Mouse (Mus musculus): ENCODE data around the gene Ccdc150. TPM values are rescaled to one million over a fixed set of nuclear protein-coding genes. Genes with fewer than 3 reads are reported as not detected.

Gene Ccdc150
- total and polyA plus RNA-seq, 3 experiments = 0.22 to 0.65 TPM; not detected in 1

GRCm38 (mm10) chr1:54327876-54328545, 77.5 kb downstream of the Ccdc150 start:
- no peaks in the 10 kb centered on the region for H3K4me1 ChIP-seq (ENCODE audit: control insufficient read depth in 1 of 2, insufficient read depth in 2 of 2, low read length in 2 of 2)
- peak overlapping the region; percentile 14; the same call in 1 of the 2 replicates for H3K27ac ChIP-seq (ENCODE audit: control insufficient read depth, low read depth, low read length)
- H3K79me2 ChIP-seq (ENCODE audit: control insufficient read depth, insufficient read depth, low read length, poor library complexity) = no peaks in the 10 kb centered on the region
- H3K9me3 ChIP-seq (replicated peaks; ENCODE audit: insufficient read depth, low read length) = no peaks in the 10 kb centered on the region
- TF ChIP-seq MAZ (IDR thresholded peaks at IDR 0.05; ENCODE audit: low read depth, low read length) = no peak
- TF ChIP-seq GATA1 (IDR thresholded peaks at IDR 0.05; ENCODE audit: low read depth, low read length) = 0 out of 2 replicates have a peak, but pooled peaks have one; percentile 19
- TF ChIP-seq NELFE (IDR thresholded peaks at IDR 0.05; ENCODE audit: low read depth, low read length) = no peak
- TF ChIP-seq NRF1 (IDR thresholded peaks at IDR 0.05; ENCODE audit: insufficient read depth, low read depth, low read length, poor library complexity, severe bottlenecking) = no peak
- peak in 1 of 2 experiments; percentile 51; a peak in 1 of 4 replicates for TF ChIP-seq EP300 (IDR thresholded peaks at IDR 0.05; ENCODE audit: low read depth in 1 of 2, low read length in 2 of 2)
- TF ChIP-seq MXI1 (IDR thresholded peaks at IDR 0.05; ENCODE audit: low read depth, low read length) = no peak
- no peak for TF ChIP-seq GABPA (IDR thresholded peaks at IDR 0.05; ENCODE audit: low read depth, low read length)
- TF ChIP-seq TCF12 (IDR thresholded peaks at IDR 0.05; ENCODE audit: low read depth, low read length) = no peak
- no peak for TF ChIP-seq CTCF (IDR thresholded peaks at IDR 0.05 in 2 of 3, conservative IDR thresholded peaks at IDR 0.05 in 1 of 3; ENCODE audit: control insufficient read depth in 1 of 3, insufficient read depth in 1 of 3, low read depth in 2 of 3, low read length in 3 of 3, poor library complexity in 1 of 3, severe bottlenecking in 1 of 3)
- no peak overlapping the region for H3K9ac ChIP-seq (ENCODE audit: control insufficient read depth, low read depth, low read length, poor library complexity, severe bottlenecking)
- peak; percentile 18 for DNase-seq (ENCODE audit: low read depth, low spot score)
- no peaks in the 10 kb centered on the region for H3K27me3 ChIP-seq (ENCODE audit: control insufficient read depth in 1 of 2, insufficient read depth in 2 of 2, low read length in 2 of 2)
- H3K4me3 ChIP-seq (ENCODE audit: control insufficient read depth in 1 of 2, insufficient read depth in 1 of 2, low read depth in 2 of 2, low read length in 2 of 2) = no peak overlapping the region
- no peaks in the 10 kb centered on the region for H3K36me3 ChIP-seq (ENCODE audit: control insufficient read depth in 1 of 2, insufficient read depth in 2 of 2, low read length in 2 of 2)

- Histone ChIP-seq H3K4me3 (ENCODE audit: control insufficient read depth in 1 of 2, insufficient read depth in 1 of 2, low read depth in 2 of 2, low read length in 2 of 2) (peak overlapping the region in 1 of 2 experiments; percentile 3; a peak in 1 of 4 replicates), H3K4me1 (ENCODE audit: control insufficient read depth in 1 of 2, insufficient read depth in 2 of 2, low read length in 2 of 2) (no peaks in the 10 kb centered on the region), H3K9ac (ENCODE audit: control insufficient read depth, low read depth, low read length, poor library complexity, severe bottlenecking) (no peak overlapping the region), H3K27ac (ENCODE audit: control insufficient read depth, low read depth, low read length) (no peak overlapping the region), H3K9me3 (replicated peaks; ENCODE audit: insufficient read depth, low read length) (no peaks in the 10 kb centered on the region), H3K27me3 (ENCODE audit: control insufficient read depth in 1 of 2, insufficient read depth in 2 of 2, low read length in 2 of 2) (no peaks in the 10 kb centered on the region), H3K79me2 (ENCODE audit: control insufficient read depth, insufficient read depth, low read length, poor library complexity) (no peaks in the 10 kb centered on the region), H3K36me3 (ENCODE audit: control insufficient read depth in 1 of 2, insufficient read depth in 2 of 2, low read length in 2 of 2) (no peaks in the 10 kb centered on the region)
- TF ChIP-seq RAD21 (IDR thresholded peaks at IDR 0.05; ENCODE audit: low read depth, low read length) (peak; percentile 68), ZC3H11A (IDR thresholded peaks at IDR 0.05; ENCODE audit: low read depth, low read length) (peak; percentile 10; the same call in 1 of the 2 replicates), SMC3 (IDR thresholded peaks at IDR 0.05; ENCODE audit: low read depth, low read length) (peak; percentile 57), CTCF (IDR thresholded peaks at IDR 0.05 in 2 of 3, conservative IDR thresholded peaks at IDR 0.05 in 1 of 3; ENCODE audit: control insufficient read depth in 1 of 3, insufficient read depth in 1 of 3, low read depth in 2 of 3, low read length in 3 of 3, poor library complexity in 1 of 3, severe bottlenecking in 1 of 3) (peak in 2 of 3 experiments; percentile 50 to 53; a peak in 5 of 6 replicates), ZMIZ1 (IDR thresholded peaks at IDR 0.05; ENCODE audit: low read depth, low read length) (no peak)
- peak; percentile 26 for DNase-seq (ENCODE audit: low read depth, low spot score)
Observed at GRCm38 (mm10) chr1:54332988-54333387, 82.5 kb downstream of the Ccdc150 start.
